Mouse (Mus musculus) embryonic stem cell, embryonic (primary cell): Measurements from ENCODE around the gene Abhd4.

Experiments used
- CTCF ChIA-PET, 4 experiments: fragments of 300-600 bp in 2 of 4; fragments of 350-600 bp in 2 of 4; sonication (Branson Sonifier 250); formaldehyde crosslinking; loops; one replicate each; lab custom pipeline; 2022; ENCODE audit warnings: inconsistent platforms in 2 of 4; lab: Charles Lee
- POLR2A ChIA-PET, 4 experiments: fragments of 300-600 bp in 2 of 4; fragments of 350-600 bp in 2 of 4; sonication (Branson Sonifier 250); formaldehyde crosslinking; loops; one replicate each; lab custom pipeline; 2022; ENCODE audit warnings: antibody characterized with exemption in 4 of 4, inconsistent platforms in 1 of 4; lab: Charles Lee

The Abhd4 gene

GRCm38 (mm10) chr14:54253741-54254291 lies at the start of gene Abhd4, which contains the start of gene Dad1:
Gene Abhd4 (plus strand): TSS chr14:54254188.
Gene Dad1 (minus strand): TSS chr14:54254104.
- CTCF ChIA-PET: interaction anchor here in 2 of 4 experiments (0.6 to 1.3 kb wide), 3 partner anchors 15 to 164 kb away, joined by 3 to 4 read pairs (median 3); partner anchors contain the start of gene Slc7a7 (in 1 of the 2)
- POLR2A ChIA-PET: interaction anchor here in 3 of 4 experiments (0.6 to 3.9 kb wide), 33 partner anchors 10 to 450 kb away, joined by 3 to 27 read pairs (median 4); partner anchors contain the start of genes Oxa1l (in 2 of the 3), 1700123O20Rik (in 1 of the 3), Lrp10 (in 1 of the 3) and Prmt5 (in 1 of the 3)

DNA sequence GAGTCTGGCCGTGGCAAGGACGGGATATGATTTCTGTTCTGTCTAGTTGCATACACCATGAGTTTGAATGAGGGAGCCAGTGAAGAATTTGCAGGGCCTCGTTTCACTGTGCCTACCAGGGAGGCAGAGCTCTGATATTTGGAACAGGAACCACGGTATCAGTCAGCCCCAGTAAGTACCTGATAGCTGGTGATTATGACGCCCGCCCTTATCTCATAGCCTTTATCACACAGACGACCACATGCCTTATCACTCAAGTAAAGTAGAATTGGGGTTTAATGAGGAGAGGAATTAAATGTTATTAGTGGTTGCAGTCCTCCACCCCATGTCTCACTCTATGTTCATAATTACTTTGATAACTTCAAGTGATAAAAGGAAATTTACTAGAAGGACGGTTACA lies 49.7 kb upstream of the Abhd4 start:
- ChIA-PET POLR2A (no interaction called here), CTCF (no interaction called here)

GRCm38 (mm10) chr14:54204786-54205185 lies 49.2 kb upstream of the Abhd4 start:
- ChIA-PET POLR2A (no interaction called here), CTCF (no interaction called here)

- ChIA-PET CTCF (no interaction called here), POLR2A (interaction anchor here in 1 of 4 experiments (0.6 kb wide), 1 partner anchor 50 kb away, joined by 6 read pairs; no protein-coding TSS in a partner anchor)
These were observed 48.1 kb upstream of the Abhd4 start for GRCm38 (mm10) chr14:54205904-54206303.

GRCm38 (mm10) chr14:54206309-54206708 lies 47.7 kb upstream of the Abhd4 start:
- CTCF ChIA-PET: no interaction called here
- POLR2A ChIA-PET: interaction anchor here in 1 of 4 experiments (0.6 kb wide), 1 partner anchor 50 kb away, joined by 6 read pairs; no protein-coding TSS in a partner anchor

DNA sequence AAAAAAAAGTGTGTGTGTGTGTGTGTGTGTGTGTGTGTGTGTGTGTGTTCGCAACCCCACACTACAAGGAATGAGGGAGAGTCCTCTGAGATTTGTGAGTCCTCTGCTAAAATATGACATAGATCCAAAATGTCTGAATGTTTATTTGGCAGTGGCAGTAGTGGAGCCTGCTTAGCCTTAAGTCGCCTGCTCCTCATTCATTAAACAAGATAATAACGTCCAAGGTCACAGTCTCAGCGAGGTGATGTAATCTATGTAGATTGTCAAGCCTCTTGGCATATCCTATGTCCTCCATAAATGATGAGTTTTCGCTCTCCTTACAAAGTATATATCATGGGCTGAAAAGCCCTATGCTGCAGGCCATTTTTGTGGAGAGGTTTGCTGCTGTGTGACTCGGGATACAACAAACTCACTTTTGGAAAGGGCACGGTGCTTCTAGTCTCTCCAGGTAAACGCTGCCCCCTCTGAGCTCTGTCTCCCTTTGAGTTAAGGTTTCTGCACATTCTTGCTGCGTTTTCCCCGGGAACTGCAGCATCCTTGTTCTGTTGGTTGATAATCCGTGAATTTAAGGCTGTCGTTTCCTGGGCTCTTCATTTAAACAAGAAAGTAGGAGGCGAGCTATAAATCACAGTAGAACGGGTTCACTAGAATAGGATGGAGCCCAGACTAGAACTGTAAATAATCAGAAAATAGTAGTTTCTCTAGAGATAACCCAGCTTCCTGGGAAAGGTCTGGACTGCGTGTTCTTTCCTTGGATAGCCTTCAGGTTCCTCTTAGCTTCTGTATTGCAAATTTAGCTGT lies 47.0 kb upstream of the Abhd4 start:
- ChIA-PET POLR2A (interaction anchor here in 1 of 4 experiments (0.6 kb wide), 1 partner anchor 51 kb away, joined by 6 read pairs; no protein-coding TSS in a partner anchor), CTCF (interaction anchor here in 1 of 4 experiments (0.5 kb wide), 1 partner anchor 1056 kb away, joined by 3 read pairs; no protein-coding TSS in a partner anchor)

DNA sequence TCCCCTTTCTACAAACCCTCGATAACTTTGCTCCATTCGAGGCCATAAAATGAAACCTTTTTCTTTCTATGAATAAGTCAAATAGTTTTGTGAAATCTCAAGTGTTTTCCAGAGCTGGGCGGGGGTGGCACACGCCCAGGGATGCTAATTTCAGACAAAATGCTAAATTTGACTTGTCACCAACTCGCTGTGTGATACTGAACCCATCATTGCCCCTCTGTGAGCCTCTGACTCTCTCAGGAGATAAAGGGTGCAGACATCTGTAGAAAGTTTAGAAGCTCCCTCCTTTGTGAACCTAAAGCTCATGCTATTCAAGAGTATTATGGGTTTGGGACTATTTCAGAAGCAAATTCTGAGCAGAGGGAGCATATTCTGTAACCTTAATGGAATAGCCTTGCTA lies 46.1 kb upstream of the Abhd4 start:
- ChIA-PET POLR2A (interaction anchor here in 1 of 4 experiments (0.5 kb wide), 1 partner anchor 155 kb away, joined by 3 read pairs; no protein-coding TSS in a partner anchor), CTCF (no interaction called here)

DNA sequence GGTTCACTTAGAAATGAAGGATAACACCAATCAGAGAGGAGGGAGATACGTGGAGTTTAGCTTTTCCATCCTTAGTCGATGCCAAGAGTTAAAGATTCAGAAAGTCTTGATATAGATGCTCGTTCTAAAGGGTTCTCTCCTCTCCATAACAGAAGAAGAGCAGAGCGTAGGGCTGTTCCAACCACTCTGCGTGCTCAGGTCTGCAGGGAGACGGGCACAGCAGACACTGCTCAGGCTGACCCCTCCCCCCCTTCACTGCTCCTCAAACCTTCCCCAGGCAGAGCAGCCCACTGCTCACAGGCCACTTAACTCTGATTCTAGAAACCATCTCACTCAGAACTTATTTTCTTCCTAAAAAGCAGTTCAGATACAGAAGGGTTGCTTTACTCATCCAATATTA lies 45.2 kb upstream of the Abhd4 start:
- ChIA-PET CTCF (interaction anchor here in 1 of 4 experiments (0.6 kb wide), 1 partner anchor 1853 kb away, joined by 5 read pairs; no protein-coding TSS in a partner anchor), POLR2A (interaction anchor here in 1 of 4 experiments (0.6 kb wide), 1 partner anchor 496 kb away, joined by 5 read pairs; no protein-coding TSS in a partner anchor)

DNA sequence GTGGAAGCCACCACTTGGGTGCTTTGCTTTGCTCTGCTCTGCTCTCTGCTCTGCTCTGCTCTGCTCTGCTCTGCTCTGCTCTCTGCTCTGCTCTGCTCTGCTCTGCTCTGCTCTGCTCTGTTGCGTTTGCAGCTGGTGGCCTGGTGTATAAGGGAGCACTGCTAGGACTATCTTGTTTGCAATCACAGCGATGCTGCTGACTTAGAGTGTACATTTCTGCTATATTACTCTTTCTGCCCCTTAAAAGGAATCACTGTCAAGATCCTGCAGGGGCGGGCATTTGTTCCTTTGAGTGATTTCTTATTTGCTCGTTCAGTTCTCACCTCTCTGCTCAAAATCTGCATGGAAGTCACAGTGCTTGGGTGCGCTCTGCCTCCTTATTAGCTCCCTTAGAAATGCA lies 44.1 kb upstream of the Abhd4 start:
- POLR2A ChIA-PET: interaction anchor here in 2 of 4 experiments (0.5 to 0.7 kb wide), 2 partner anchors 11 to 346 kb away, joined by 3 to 4 read pairs; no protein-coding TSS in a partner anchor
- CTCF ChIA-PET: no interaction called here

DNA sequence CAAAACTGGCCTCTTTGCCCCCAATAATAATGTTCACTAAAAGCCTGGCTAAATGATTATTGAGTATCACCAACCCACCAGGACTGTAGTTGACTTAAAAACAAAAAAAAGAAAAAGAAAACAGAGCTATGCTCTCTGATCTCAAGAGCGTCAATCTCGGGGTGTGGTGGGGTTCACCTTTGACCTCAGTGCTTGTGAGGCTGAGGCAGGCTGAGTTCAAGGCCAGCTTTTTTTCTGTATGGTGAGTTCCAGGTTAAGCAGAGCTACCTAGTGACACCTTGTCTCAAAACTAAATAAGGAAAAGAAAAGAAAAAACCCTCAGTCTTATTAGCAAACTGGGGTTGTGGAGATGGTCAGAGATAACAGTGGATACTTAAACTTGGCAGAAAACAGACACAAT lies 43.6 kb upstream of the Abhd4 start:
- CTCF ChIA-PET: no interaction called here
- POLR2A ChIA-PET: interaction anchor here in 2 of 4 experiments (0.5 to 0.7 kb wide), 2 partner anchors 11 to 346 kb away, joined by 3 to 4 read pairs; no protein-coding TSS in a partner anchor

DNA sequence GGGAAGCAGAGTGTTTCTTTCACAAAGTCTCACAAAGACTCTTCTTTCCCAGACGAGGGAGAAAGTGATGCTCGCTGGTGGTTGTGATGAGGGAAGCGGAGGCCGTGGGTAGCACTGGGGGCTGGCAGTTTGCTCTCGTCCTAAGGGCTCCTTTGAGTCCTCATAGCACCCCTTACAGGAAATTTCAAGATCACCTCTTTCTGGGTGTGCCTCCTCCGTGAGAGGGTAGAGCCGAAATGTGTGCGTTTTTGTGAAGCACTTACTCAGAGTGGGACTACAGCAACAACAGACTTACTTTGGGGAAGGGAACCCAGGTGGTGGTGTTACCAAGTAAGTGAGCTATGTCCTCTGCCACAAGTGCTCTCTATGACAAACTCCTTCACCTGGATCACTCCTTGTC lies 42.8 kb upstream of the Abhd4 start:
- ChIA-PET POLR2A (interaction anchor here in 1 of 4 experiments (0.6 to 1.0 kb wide), 2 partner anchors 13 to 146 kb away, joined by 3 read pairs; no protein-coding TSS in a partner anchor), CTCF (interaction anchor here in 2 of 4 experiments (0.5 to 0.6 kb wide), 2 partner anchors 36 to 118 kb away, joined by 5 read pairs; no protein-coding TSS in a partner anchor)

- ChIA-PET CTCF (interaction anchor here in 2 of 4 experiments (0.5 to 0.6 kb wide), 2 partner anchors 36 to 119 kb away, joined by 5 read pairs; no protein-coding TSS in a partner anchor), POLR2A (interaction anchor here in 1 of 4 experiments (0.6 to 1.0 kb wide), 2 partner anchors 12 to 147 kb away, joined by 3 read pairs; no protein-coding TSS in a partner anchor)
These were observed 42.2 kb upstream of the Abhd4 start for GRCm38 (mm10) chr14:54211755-54212154.

- CTCF ChIA-PET: interaction anchor here in 1 of 4 experiments (0.7 kb wide), 1 partner anchor 144 kb away, joined by 5 read pairs; no protein-coding TSS in a partner anchor
These were observed 40.3 kb upstream of the Abhd4 start for GRCm38 (mm10) chr14:54213734-54214133.

GRCm38 (mm10) chr14:54214477-54214876 lies 39.5 kb upstream of the Abhd4 start:
- ChIA-PET POLR2A (no interaction called here), CTCF (no interaction called here)

More at GRCm38 (mm10) chr14:54213734-54214133, 40.3 kb upstream of the Abhd4 start:
- POLR2A ChIA-PET: no interaction called here

- CTCF ChIA-PET: no interaction called here
- POLR2A ChIA-PET: interaction anchor here in 1 of 4 experiments (0.7 kb wide), 1 partner anchor 202 kb away, joined by 3 read pairs; the partner anchor contains the start of gene Slc7a7
These were observed 39.1 kb upstream of the Abhd4 start for GRCm38 (mm10) chr14:54214901-54215300.

GRCm38 (mm10) chr14:54216126-54216525 lies 37.9 kb upstream of the Abhd4 start:
- POLR2A ChIA-PET: no interaction called here

GRCm38 (mm10) chr14:54218233-54218632 lies 35.8 kb upstream of the Abhd4 start:
- POLR2A ChIA-PET: no interaction called here
- CTCF ChIA-PET: no interaction called here

More at GRCm38 (mm10) chr14:54216126-54216525, 37.9 kb upstream of the Abhd4 start:
- CTCF ChIA-PET: no interaction called here

- POLR2A ChIA-PET: no interaction called here
- CTCF ChIA-PET: no interaction called here
These were observed 35.3 kb upstream of the Abhd4 start for GRCm38 (mm10) chr14:54218721-54219120.

- ChIA-PET POLR2A (interaction anchor here in 1 of 4 experiments (0.6 kb wide), 1 partner anchor 129 kb away, joined by 4 read pairs; no protein-coding TSS in a partner anchor), CTCF (no interaction called here)
These were observed 34.7 kb upstream of the Abhd4 start for GRCm38 (mm10) chr14:54219256-54219655.
